Mouse (Mus musculus) kidney, adult 9 months (tissue): ENCODE measurements at regions not wholly inside any gene's neighbourhood (a gene's known extent, or its start where the extent isn't known, plus 50 kb on each side); places are given as distances from the start of the nearest gene placed in this dataset.

Experiments
- DNase-seq: peaks from one replicate; pipeline ENCODE4 v3.0.0; 2022

- DNase-seq: no peak
Measured at GRCm38 (mm10) chr6:126481257-126481656, 54.0 kb downstream of the Kcna5 start.

DNA sequence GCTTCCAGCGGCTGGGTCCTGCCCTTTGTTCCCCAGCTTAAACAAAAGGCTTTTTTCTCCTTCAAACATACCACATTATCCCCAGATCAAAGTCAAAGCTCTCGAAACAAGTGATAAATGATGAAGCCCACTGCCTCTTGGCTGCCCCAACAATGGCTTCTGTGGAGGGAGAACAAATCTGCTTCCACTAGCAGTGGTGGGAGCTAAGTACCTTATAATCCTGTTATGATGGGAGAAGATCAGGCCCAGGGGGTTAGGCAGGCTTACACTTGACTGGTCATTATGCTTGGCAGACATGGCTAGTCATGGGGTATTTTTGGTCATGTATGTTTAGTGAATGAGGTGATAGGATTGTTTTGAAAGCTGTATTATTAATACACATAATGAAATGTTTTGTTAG, 57.7 kb downstream of the Kcna5 start:
- DNase-seq: no peak

- no peak for DNase-seq
Measured at GRCm38 (mm10) chr6:126476758-126477157, 58.5 kb downstream of the Kcna5 start.

DNA sequence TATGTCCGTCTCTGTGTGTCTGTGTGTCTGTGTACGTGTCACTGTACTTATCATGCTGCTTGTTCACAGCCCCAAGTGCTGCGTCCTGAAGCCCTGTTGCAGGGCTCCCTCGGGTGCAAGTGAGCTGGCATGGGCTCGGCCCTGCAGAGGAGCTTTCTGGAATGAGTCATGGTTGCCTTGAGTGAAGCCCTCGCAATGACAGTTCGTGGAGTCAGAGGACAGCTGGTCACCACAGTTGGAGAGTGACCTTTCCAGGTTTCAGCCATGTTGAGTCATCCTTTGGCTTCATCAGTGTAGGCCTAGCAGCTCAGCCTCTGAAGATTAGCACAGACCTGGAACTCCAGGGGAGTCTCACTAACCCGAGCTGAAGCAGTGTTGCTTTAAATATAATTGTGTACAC, 59.7 kb downstream of the Kcna5 start:
- no peak for DNase-seq

DNA sequence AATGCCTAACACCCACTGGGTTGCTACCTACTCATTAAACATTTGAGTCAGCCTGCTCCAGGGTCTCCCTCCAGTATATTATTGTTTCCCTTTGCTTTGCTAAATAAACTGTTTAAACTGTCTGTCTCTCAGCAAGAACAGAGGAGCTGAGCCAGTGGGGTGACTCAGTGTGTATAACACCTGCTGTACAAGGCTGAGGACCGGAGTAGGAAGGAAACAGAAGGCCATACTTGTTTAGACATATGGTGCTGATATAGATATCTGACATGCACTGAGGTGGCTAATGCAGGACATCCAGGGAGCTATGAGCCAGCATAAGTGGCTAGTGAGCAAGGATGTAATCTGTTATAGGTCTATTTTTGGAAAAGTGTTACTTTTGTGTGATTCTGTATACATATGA, 81.5 kb downstream of the Kcna5 start:
- DNase-seq: no peak

DNA sequence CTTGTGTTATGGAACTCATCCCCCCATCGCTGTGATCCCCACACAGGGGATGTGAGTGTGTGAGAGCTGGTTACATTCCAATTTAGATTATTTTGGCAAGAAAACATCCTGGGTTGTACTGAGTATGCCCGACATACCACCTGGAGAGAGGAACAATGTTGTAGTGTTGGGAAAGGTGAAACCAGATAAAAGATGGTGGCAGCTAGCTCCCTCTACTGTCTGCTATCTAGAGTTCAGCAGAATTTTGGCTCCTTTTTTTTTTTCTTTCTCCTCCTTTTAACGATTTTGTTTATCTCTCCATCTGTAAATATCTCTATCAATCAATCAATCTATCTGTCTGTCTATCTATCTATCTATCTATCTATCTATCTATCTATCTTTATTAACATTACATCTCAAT, 89.7 kb downstream of the Kcna5 start:
- no peak for DNase-seq

- no peak for DNase-seq
Measured at GRCm38 (mm10) chr6:126440254-126440653, 95.0 kb downstream of the Kcna5 start.

DNA sequence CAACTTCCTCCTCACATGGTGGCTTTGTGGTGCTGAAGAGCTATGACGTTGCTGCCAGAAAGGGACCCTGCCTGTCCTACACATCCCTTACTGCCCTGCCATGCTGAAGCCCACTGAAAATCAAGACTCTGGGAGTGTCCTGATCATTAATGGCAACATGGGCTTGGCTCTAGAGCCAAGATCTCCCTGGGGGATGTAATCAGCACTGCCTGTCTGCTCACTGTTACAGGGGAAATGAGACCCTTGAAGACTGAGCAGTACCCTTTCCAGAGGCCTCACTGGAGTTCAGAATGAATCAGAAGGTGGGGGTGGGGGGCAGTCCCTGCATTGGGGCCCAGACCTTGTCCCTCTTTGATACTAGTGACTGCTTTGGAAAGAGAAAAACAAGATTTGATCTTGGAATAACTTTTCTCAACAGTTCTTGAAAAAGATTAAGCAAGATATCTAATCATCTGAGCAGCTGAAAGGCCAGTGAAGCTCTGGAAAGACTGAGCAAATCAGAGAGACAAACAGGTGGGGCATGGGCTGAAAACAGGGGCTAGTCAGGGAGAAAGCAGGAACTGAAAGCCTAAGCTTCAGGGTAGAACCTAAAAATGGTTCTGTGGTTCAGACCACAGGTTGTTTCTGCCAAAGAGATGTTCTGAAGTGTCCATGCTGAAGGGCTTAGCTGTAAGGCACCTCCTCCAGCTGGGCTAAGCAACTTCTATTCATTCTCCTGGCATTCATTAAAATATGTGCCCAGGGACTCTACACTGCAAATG, 97.1 kb downstream of the Kcna5 start:
- no peak for DNase-seq

DNA sequence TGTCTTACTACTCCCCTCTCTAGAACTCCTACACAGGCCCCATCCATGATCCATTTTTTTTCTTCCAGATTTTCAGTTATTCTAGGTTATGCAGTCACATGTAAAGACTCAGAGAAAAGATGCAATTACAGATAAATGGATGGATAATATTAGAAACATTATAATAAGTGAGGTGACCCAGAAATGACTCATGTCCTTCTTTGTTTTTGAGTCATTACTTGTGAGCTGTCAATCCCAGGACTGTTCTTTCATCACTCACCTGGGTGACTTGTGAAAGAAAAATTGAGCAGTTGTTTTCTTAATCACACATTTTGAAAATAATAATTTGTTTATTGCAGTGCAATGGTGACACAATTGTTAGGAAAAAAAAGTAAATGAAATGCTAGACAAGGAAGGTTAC, 108.0 kb downstream of the Kcna5 start:
- DNase-seq: no peak

DNA sequence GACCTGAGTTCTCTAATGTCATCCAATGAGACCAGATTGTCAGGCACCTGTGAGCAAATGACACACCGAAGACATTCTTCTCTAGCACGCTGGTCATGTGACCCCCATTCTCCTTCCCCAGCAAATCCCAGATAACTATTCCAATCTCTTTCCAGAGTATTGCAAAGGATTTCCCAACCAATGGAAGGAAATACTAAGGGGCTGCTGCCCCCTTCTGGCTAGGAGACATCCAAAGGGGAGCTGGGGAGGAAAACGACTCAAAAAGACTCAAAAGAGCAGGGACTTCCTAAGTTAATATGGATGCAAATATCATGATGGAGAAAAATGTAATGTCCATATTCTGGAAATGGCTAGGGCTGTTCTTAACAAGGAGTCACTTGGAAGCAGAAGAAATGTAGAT, 129.5 kb downstream of the Kcna5 start:
- peak; percentile 44 for DNase-seq

GRCm38 (mm10) chr6:126404331-126405070, 130.7 kb downstream of the Kcna5 start:
- DNase-seq: peak; percentile 60

- no peak for DNase-seq
Measured at GRCm38 (mm10) chr6:126399595-126399994, 135.6 kb downstream of the Kcna5 start.

- DNase-seq: peak; percentile 48
Measured at GRCm38 (mm10) chr6:126398641-126399040, 136.6 kb downstream of the Kcna5 start.

DNA sequence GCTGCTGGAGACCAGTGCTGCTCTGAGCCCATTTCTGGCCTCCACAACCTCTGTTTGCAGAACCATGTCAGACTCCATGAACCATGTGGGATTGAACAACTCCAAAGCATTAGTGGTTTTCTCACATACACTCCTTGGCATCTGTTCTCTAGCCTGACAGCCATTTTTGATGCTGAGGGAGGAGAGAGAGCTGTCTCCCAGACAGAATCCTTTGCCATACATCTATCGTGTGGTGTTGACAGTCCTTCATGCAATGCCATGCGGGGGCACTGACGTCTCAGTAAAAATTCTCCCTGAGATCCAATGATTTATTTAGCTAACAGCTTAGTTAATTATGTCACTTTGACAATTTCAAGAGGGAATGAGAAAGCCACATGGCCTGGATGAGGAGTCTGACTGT, 140.2 kb downstream of the Kcna5 start:
- no peak for DNase-seq

DNA sequence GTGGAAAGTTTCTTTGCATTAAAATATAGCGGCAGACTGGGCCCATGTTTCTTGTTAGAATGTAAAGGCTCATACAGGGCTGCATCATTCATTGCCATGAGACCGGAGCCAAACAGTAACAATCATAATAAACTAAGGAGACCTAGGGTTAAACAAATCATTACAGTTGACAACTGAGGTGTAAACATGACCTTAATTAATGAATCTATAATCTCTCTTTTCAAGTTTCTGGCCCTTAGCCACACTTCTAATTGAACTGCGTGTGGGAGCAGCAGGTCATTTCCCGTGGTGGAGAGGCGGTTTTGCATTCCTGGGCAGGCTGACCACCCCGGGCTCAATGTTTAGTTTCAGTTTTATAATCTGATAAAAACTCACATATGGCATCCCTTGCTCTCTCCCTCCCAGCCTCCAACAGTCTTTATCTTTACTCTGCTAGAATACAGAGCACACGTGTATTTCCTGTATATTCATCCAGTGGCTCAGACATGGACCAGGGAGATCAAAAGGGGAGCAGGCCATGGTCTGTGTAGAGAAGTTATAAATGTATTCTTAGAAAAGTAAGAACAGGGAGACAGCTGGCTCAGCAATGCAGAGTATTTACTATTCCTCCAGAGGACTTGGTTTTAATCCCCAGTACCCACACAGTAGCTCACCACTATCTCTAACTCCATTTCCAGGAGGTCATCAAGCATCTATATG, 141.0 kb downstream of the Kcna5 start:
- DNase-seq: no peak

DNA sequence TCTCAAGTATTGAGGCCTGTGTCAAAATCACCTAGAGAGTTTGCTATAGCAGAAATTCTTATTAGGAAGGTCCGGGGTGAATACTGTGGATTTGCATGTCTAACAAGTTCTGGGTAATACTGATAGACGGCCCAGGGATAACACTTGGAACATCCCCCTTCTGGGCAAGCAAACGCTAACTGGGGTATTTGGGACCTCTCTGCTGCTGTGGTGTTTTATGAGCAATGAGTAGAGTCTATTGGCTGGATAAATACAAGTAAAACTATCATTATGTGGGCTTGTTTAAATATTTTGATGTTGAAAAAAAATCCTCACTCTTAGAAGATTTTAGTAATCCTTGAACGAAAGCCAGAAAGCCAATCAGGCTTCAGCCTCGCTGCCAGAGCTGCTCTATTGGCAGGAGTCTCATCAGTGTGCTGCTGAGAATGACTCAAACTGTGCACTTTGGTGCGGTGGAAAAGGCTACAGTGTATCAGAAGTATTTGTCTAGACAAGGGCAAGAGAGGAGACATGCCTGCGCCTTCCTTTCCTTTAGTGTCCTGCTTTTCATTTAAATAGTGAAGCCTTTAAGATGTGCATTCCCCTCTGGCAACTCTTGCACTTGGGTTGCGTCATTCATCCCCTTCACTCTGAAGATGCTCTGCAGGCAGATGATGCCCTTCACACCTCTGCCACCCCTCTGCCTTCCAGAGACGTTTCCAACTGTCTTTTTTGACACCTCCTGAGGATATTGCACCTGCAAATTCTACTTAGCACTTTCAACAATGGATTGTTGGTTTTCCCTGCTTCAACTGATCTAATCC, 150.8 kb downstream of the Kcna5 start:
- DNase-seq: no peak

DNA sequence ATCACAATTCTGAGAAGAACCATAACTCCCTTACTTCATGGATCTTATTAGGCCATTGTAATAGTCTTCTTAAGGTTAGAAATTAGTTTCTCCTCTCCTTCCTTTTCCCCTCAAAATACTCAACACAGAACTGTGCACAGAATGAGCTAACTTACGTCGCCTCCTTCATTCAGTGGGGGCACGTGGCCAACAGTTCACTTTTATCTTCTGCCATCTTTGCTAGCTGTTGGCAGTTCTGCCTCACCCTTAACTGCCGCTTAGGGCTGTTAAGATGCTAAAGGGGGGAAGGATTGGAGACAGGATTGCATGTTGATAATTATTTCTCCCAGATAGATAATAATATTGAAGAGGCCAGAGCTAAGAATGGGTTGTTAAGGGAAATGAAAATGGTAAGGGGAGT, 158.0 kb downstream of the Kcna5 start:
- DNase-seq: no peak

DNA sequence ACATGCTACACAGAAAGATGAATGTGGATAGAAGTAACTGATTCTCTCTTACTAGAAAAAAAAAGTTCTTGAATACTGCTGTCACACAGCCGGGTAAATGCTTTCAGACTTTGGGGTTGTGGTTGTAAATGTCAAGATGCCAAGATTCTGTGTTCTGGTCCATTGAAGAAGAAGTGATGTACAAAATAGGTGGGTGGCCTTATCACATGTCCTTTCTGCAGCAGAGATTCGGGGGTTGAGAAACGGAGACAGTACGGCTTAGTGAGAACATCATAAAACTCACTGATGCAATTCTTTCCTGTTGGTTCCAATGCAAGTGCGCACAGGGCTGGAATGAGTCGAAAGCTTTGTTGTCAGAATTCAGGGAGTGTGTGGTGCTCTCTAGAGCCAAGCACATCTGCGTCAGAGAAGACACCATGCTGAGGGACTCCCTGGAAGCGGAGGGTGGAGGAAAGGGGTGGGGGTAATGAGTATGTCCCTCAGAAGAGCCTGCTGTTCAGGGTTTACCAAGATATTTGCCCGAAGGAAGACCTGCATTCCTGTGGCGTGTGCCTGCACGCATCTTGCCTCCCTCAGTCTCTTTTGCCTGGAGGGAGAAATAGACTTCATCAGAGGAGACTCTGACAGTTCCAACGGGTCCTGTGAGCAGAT, 160.1 kb downstream of the Kcna5 start:
- no peak for DNase-seq

GRCm38 (mm10) chr6:126371971-126372370, 163.2 kb downstream of the Kcna5 start:
- DNase-seq: peak; percentile 58

DNA sequence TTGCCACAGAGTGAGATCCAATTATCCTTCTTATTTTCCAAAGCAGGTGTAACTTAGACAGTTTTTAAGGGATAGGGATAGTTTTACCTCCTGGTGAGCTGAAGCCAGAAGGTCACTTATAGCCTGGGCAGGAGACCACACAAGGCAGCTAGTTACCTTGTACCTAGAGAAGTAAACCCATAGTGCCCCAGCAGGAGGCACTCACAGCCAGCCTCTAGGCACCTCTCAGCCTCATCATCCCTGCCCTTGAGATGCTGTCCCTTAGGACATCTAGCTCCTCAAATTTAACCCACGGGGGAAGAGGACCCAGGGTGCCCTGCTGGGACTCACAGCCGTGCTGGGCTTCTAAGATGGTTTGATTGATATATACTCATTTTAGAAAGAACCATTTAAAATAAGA, 163.7 kb downstream of the Kcna5 start:
- peak; percentile 1 for DNase-seq

GRCm38 (mm10) chr6:126365495-126365894, 169.7 kb downstream of the Kcna5 start:
- no peak for DNase-seq

GRCm38 (mm10) chr6:126362331-126362730, 172.9 kb downstream of the Kcna5 start:
- no peak for DNase-seq

DNA sequence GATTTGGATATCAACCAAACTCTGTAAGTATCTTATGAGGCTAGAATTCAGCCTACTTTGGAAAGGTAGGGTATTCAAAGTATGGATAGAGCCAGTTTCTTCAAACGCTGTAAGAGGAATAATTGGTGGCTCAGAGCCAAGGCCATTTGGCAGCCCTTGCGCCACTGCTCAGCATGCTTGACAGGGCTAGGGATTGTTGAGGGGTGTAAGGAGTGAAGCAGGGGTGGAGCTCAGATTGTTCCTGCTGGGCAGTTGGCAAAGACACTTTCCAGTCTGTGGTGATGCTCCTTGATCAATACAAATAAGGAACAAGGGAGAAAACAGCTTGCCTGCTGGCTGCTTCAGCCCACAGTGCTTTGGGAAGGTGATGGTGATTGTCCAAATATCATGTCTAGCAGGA, 181.9 kb downstream of the Kcna5 start:
- peak; percentile 3 for DNase-seq
